Mouse (Mus musculus): Measurements from ENCODE around the gene Msgn1.

Gene Msgn1

GRCm38 (mm10) chr12:11208872-11209271 is at the start of gene Msgn1:
Msgn1 (minus strand) TSS chr12:11208972.
- DNase-seq (ENCODE audit: low read depth, low spot score): no peak

DNA sequence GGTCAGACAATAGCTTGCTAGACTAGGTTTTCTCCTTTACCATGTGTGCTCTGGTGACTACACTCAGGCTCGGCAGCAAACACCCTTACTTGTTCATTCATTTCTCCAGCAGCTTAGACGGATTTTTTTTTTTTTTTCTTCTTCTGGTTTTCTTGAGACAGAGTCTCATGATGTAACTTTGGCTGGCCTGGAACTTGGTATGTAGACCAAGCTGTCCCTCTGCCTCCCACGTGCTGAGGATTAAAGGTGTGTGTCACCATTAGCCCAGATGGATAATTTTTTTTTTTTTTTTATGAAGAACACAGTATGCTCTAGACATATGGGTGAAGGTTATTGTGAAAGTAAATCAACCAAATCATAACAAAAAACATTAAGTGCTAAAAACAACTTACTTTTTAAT is 41.5 kb upstream of the Msgn1 start:
- no peak for DNase-seq (ENCODE audit: low read depth, low spot score)

GRCm38 (mm10) chr12:11247460-11247859 is 38.7 kb upstream of the Msgn1 start:
- DNase-seq (ENCODE audit: low read depth, low spot score): no peak

DNA sequence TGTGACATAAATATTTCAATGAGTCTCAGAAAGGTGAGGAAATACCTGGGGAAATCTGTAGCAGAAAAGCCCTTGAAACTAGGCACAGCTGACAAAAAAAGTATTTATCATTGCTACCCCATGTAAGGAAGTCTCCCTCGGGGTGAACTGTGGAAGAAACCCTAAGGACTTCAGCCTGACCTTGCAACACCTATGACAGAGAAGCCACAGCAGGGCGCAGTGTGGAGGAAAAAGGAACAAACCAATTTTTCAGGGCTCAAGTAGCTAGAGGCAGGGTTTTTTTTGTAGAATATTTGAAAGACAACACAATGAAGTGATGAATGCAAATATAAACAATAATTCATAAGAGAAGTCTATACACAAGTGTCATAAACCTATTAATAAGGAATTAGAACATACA is 27.2 kb upstream of the Msgn1 start:
- DNase-seq (ENCODE audit: low read depth, low spot score): no peak

DNA sequence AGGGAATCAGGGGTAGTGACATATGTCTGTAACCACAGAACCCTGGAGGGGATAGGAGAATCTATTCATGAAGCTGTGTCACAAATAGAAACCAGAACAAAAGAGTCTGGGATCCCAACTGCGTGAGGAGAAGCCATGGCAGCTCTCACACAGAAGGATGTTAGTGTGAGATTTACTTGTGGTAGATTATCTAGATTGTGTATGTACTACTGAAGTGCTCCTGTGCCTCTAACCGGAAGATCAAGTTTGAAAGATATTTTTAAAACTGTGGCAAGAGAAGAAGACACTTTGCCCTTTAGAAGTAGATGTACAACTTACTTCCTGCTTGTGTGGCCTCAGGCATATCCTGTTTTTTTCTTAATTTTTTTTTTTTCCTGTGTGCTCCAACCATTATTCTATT is 21.5 kb upstream of the Msgn1 start:
- DNase-seq (ENCODE audit: low read depth, low spot score): no peak

DNA sequence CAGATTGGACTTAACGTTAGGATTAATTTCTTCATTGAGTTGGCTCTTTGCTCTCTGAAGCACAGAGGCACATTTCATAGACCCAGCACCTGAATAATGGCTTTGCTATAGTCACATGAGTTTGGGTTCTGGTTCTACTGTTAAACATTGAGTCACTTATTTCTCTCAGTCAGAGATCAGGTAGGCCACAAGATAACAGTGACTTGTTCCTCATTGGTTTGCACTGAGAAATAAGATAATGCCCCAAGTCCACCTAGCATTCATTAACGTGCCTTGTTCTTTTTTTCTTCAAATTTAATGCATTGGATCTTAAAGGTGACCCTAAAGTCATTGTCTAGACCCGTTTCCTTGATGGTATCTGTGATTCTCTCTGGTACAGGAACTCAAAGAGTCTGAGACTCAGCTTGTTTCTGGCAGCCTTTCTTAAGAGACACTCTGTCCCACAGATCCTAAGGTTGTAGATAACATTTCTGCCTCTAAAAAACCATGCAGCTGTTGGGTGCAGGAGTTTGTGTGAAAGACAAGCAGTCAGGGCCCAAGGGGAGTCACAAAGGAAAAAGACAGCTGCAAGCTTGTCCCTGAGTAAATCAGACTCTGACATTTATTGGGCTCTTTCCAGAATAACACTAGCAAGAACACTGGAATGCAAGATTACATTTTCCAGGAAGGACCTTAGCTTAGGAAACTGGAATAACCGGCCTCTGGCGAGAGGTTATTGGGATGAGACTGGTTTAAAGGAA is 17.9 kb upstream of the Msgn1 start:
- DNase-seq (ENCODE audit: low read depth, low spot score): no peak

GRCm38 (mm10) chr12:11226123-11226522 is 17.4 kb upstream of the Msgn1 start:
- no peak for DNase-seq (ENCODE audit: low read depth, low spot score)

- DNase-seq (ENCODE audit: low read depth, low spot score): no peak
Measured at GRCm38 (mm10) chr12:11224722-11225121, 15.9 kb upstream of the Msgn1 start.

DNA sequence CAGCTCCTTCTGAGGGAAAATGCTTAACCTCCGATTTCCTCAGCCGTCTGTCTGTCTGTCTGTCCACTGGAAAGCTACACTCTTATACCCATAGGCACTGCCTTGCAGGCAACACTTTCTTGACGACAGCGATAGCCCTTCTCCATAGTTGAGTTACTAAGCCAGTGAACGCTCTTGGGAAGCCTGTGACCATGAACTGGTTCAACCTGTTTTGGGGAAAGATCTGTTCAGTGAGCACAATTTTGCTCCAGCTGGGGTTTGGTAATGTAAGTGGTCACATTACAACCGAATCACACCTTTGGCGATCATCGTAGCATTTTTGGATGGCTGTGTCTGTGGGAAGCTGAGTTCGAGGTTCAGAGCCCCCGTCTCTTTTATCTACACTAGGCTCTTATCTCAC is 14.3 kb upstream of the Msgn1 start:
- no peak for DNase-seq (ENCODE audit: low read depth, low spot score)

DNA sequence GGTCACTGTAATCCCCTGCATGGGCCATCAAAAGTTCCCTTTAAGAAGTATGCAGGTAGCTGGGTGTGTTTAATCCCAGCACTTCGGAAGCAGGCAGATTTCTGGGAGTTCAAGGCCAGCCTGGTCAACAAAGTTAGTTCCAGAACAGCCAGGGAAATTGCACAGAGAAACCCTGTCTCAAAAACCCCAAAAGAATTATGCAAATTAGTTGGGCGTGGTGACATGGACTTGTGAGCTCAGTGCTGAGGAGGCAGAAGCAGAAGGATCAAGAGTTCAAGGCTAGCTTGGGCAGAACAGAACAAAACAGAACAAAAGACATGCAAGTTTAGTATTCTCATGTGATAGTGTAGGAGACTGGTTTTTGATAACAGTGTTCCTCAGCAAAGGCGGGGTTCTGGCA is 13.8 kb upstream of the Msgn1 start:
- DNase-seq (ENCODE audit: low read depth, low spot score): no peak

GRCm38 (mm10) chr12:11221524-11222330 is 13.0 kb upstream of the Msgn1 start:
- DNase-seq (ENCODE audit: low read depth, low spot score): peak; percentile 86

DNA sequence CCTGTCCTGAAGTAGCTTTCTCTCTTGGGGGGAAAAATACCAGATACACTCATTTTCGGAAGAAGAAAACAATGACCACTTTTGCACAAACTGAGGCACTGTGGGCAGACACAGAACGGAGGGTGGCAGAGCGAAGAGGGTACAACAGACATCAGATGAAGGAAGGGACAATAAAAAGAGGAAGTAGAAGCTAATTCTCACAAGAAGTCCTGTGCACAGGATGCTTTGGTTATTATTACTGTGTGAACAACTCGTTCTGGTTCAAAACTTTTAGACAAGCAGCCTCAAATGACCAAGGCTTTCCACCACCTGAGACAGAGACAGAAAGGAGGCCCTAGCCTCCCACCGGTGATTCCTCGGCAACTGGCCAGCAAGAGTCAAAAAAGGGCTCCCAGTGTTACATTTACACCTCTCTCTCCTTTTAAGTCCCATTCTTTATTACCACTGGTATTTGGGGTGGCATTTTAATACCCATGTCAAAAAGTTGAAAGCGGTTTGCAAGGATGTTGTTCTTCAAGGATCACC is 9.0 kb upstream of the Msgn1 start:
- no peak for DNase-seq (ENCODE audit: low read depth, low spot score)

DNA sequence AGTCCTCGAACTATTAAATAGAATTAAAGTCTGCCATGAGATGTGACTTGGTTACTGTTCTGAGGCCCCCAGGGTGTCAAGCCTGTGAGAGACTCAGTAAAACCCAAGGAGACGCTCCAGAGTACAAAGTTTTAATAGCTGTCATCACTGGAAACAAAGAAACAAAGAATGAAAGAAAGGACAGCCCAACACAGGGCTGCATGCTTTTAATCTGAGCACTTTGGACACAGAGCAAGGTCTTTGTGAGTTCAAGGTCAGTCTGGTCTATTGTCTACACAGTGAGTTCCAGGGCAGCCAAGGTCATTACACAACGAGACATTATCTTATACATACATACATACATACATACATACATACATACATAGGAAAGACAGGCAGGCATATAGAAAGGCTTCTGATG is 7.7 kb upstream of the Msgn1 start:
- DNase-seq (ENCODE audit: low read depth, low spot score): no peak

- DNase-seq (ENCODE audit: low read depth, low spot score): no peak
Measured at GRCm38 (mm10) chr12:11215555-11215954, 6.8 kb upstream of the Msgn1 start.

GRCm38 (mm10) chr12:11214776-11215175 is 6.0 kb upstream of the Msgn1 start:
- no peak for DNase-seq (ENCODE audit: low read depth, low spot score)

GRCm38 (mm10) chr12:11212881-11213280 is 4.1 kb upstream of the Msgn1 start:
- no peak for DNase-seq (ENCODE audit: low read depth, low spot score)

GRCm38 (mm10) chr12:11210361-11210760 is 1.6 kb upstream of the Msgn1 start:
- no peak for DNase-seq (ENCODE audit: low read depth, low spot score)

GRCm38 (mm10) chr12:11209636-11210035 is 864 bp upstream of the Msgn1 start:
- DNase-seq (ENCODE audit: low read depth, low spot score): no peak

DNA sequence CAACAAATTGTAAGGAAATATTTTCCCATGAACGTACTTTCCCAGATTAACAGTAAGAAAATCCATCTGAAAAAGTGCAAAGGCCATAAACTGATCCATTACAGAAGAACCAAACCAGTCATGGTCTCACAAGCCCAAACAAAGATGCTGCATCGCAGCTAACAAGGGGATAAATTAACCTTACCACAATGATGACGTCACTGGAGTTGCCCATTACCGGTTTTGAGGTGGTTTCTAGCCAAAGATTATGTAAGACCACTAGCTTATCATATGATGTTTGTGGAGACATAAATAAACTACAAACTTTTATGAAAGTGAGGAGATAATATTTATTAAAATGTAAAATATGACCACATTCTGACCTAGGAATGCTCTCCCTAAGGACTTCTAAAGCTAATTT is 2.5 kb downstream of the Msgn1 start:
- no peak for DNase-seq (ENCODE audit: low read depth, low spot score)

DNA sequence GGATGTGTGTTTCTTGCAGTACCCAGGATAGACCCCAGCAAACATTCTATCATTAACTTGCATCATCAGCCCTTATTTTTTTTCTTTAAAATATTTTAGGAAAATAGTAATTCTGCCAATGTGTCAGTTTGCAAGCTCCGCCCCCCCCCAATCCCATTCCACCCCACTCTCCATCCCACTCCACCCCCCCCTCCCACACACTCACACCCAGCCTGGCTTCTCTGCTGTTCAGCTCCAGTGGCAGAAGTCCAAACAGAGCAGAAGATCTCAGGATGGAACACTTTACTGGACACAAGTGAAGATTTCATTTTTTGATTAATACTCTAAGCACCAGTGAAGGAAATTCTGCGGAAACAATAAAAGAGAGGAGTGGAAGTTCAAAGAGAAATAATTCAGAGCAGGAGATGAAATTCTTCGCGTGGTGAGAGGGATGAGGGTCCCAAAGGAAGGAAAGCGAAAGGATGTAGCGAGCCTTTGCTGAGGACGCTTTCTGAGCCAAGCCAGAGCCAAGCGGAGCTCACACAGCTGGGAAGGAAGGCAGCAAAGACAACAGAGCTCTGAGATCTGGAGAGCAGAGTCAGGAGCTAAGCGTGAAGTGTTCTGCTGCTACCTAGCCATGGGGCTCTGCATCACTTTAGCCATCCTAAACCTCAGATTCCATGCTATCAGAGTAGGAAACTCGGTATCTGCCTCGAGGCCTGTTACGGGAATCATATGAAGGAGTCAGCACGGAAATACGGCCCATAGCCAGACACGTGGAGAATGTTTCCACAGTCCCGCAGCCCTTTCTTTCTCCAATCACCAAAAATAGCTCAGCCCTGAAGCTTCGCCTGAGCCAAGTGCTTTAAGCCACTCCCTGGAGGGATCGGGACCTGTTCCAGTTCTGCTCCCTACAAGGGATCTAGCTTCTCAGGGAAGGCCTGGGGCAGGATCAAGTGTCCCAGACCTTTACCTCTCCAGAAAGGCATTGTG is 4.8 kb downstream of the Msgn1 start:
- no peak for DNase-seq (ENCODE audit: low read depth, low spot score)

DNA sequence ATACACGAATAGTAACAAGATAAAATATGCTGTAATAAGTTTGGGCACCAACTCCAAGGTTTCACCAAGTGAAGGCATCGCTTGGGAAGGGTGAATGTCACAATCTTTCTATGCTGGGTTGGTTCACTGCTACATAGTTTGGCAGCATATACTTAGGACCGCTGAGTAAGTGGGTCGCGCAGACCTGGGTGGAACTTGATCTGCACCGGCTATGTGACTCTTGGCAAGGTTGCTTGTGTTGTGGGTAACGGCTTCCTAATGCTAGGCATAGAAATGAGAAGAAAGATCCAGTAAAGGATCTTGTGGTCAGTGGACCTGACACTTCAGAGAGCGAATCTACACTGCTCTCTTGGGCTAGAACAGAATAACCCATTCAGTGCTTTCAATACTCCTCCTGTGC is 6.3 kb downstream of the Msgn1 start:
- DNase-seq (ENCODE audit: low read depth, low spot score): no peak

- no peak for DNase-seq (ENCODE audit: low read depth, low spot score)
Measured at GRCm38 (mm10) chr12:11200711-11201110, 8.1 kb downstream of the Msgn1 start.
